Mouse (Mus musculus) hindbrain, embryonic 13.5 days (tissue): ENCODE data around the gene Cacna2d2. TPM values are rescaled to one million over a fixed set of nuclear protein-coding genes. Genes with fewer than 3 reads are reported as not detected.
"Not testable (repeated sequence)": the region's sequence is repeated elsewhere in the genome, so short reads cannot be mapped to it uniquely, and the experiment has no call there.

Source experiments
- ATAC-seq: fragments of 200-750 bp; cut with Nextera tagmentation; 2 replicates; pipeline ENCODE4 v1.8.0; 2017; ENCODE audit warnings: moderate TSS enrichment; ENCODE audit not compliant: low FRiP score
- H3K27ac ChIP-seq: fragments of 300-500 bp; sonication (generic); 2 replicates; pipeline ENCODE4 v1.5.1; 2015; ENCODE audit warnings: inconsistent platforms, mild to moderate bottlenecking, moderate library complexity
- H3K27me3 ChIP-seq: fragments of 300-500 bp; sonication (generic); 2 replicates; pipeline ENCODE4 v1.6.1; 2015; ENCODE audit warnings: mild to moderate bottlenecking, inconsistent platforms
- H3K36me3 ChIP-seq: fragments of 300-500 bp; sonication (generic); 2 replicates; pipeline ENCODE4 v1.6.1; 2015; ENCODE audit warnings: mild to moderate bottlenecking, inconsistent platforms
- H3K4me1 ChIP-seq: fragments of 300-500 bp; sonication (generic); replicated peaks from 2 replicates; pipeline ENCODE4 v1.6.1; 2015; ENCODE audit warnings: inconsistent platforms
- H3K4me2 ChIP-seq: fragments of 300-500 bp; sonication (generic); 2 replicates; pipeline ENCODE4 v1.6.1; 2015; ENCODE audit warnings: inconsistent platforms, mild to moderate bottlenecking, moderate library complexity
- H3K4me3 ChIP-seq: fragments of 300-500 bp; sonication (generic); 2 replicates; pipeline ENCODE4 v1.5.1; 2015; ENCODE audit warnings: mild to moderate bottlenecking, inconsistent platforms
- H3K9ac ChIP-seq: fragments of 300-500 bp; sonication (generic); 2 replicates; pipeline ENCODE4 v1.6.1; 2015; ENCODE audit warnings: mild to moderate bottlenecking, inconsistent platforms
- H3K9me3 ChIP-seq: fragments of 300-500 bp; sonication (generic); 2 replicates; pipeline ENCODE4 v1.6.1; 2016; ENCODE audit warnings: inconsistent platforms
- WGBS: fragments of 180-500 bp; shearing (Covaris S2); methylation state at CpG from one replicate; pipeline ENCODE4 v1.1.7; 2015; 5-methylcytosine and 5-hydroxymethylcytosine counted together
- polyA plus RNA-seq: library from polyadenylated mRNA; unstranded; fragments of >200 nt; fragmentation: Nextera tagmentation; extraction: Ambion mirVana; gene quantifications from 2 replicates; pipeline ENCODE4 v1.2.1, GENCODE M21; 2015

Cacna2d2 gene
- polyA plus RNA-seq, 1 experiment from 2014 or later, result 8.3 TPM

GRCm38 (mm10) chr9:107571534-107572326 is 172.3 kb downstream of the Cacna2d2 start:
- Histone ChIP-seq H3K4me1 (peaks cover 52% of the 10 kb centered on the region), H3K9ac (peak overlapping the region; percentile 94), H3K4me3 (no peak overlapping the region; the same call in 1 of the 2 replicates), H3K27ac (0 out of 2 replicates have a peak overlapping the region, but pooled peaks have one; percentile 4), H3K4me2 (peak overlapping the region; percentile 93), H3K9me3 (no peaks in the 10 kb centered on the region), H3K27me3 (no peaks in the 10 kb centered on the region), H3K36me3 (peaks cover 45% of the 10 kb centered on the region)
- no peak for ATAC-seq
- WGBS, result 93% methylated on average over 22 of the region's 22 CpGs

DNA sequence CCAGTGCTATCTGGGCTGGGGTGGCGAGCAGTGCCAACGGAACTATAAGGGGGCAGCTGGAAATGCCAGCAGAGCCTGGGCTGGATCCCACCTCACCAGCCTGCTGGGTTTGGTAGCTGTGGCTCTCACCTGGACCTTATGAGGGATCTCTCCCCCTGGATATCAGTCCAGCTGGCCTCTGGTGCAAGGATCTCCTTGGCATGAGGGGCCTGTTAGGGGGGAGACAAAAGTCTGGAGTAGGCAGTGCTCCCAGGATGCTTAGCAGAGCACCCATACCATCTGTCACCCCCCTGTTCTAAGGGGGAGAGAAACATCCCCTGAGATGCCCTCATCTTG is 172.9 kb downstream of the Cacna2d2 start:
- 0 out of 2 replicates have a peak overlapping the region, but pooled peaks have one; percentile 4 for H3K27ac ChIP-seq
- H3K36me3 ChIP-seq, result peaks cover 45% of the 10 kb centered on the region
- peak overlapping the region; percentile 3; the same call in 1 of the 2 replicates for H3K4me2 ChIP-seq
- ATAC-seq, result no peak
- no peaks in the 10 kb centered on the region for H3K9me3 ChIP-seq
- WGBS, result 100% methylated on average over 2 of the region's 2 CpGs
- H3K9ac ChIP-seq, result peak overlapping the region; percentile 10; the same call in 1 of the 2 replicates
- H3K27me3 ChIP-seq, result no peaks in the 10 kb centered on the region
- H3K4me1 ChIP-seq, result peaks cover 54% of the 10 kb centered on the region
- H3K4me3 ChIP-seq, result no peak overlapping the region

DNA sequence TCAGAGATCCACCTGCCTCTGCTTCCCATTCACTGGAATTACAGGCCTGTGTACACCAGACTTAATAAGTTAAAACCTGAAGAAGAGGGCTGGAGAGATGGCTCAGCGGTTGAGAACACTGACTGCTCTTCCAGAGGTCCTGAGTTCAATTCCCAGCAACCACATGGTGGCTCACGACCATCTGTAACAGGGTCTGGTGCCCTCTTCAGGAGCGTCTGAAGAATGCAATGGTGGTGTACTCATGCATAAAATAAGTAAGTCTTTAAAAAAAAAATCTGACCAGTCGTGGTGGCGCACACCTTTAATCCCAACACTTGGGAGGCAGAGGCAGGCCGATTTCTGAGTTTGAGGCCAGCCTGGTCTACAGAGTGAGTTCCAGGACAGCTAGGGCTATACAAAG is 174.4 kb downstream of the Cacna2d2 start:
- not testable (repeated sequence) for H3K27me3 ChIP-seq, ATAC-seq, H3K9ac ChIP-seq, H3K4me2 ChIP-seq, H3K27ac ChIP-seq, H3K9me3 ChIP-seq, H3K4me3 ChIP-seq
- Histone ChIP-seq H3K4me1 (peaks cover 49% of the 10 kb centered on the region), H3K36me3 (peaks cover 45% of the 10 kb centered on the region)
- WGBS, result 82% methylated on average over 6 of the region's 6 CpGs

- no peak for ATAC-seq
- WGBS, result 88% methylated on average over 14 of the region's 14 CpGs
- Histone ChIP-seq H3K36me3 (peaks cover 43% of the 10 kb centered on the region), H3K9me3 (no peaks in the 10 kb centered on the region), H3K27ac (no peak overlapping the region), H3K4me3 (no peak overlapping the region), H3K27me3 (no peaks in the 10 kb centered on the region), H3K9ac (no peak overlapping the region), H3K4me2 (no peak overlapping the region), H3K4me1 (peaks cover 52% of the 10 kb centered on the region)
Observed at GRCm38 (mm10) chr9:107575579-107576356, 176.4 kb downstream of the Cacna2d2 start.

GRCm38 (mm10) chr9:107576357-107577107 is 177.1 kb downstream of the Cacna2d2 start, which contains the start of gene Hyal1:
Hyal1 (plus strand) TSS chr9:107576927.
- H3K9ac ChIP-seq, result peak within 1 kb of the TSS; percentile 26
- 32% methylated on average over 16 of the region's 16 CpGs for WGBS
- H3K9me3 ChIP-seq, result no peaks in the 10 kb centered on the region
- no peak within 1 kb of the TSS; the same call in 1 of the 2 replicates for H3K27ac ChIP-seq
- H3K27me3 ChIP-seq, result no peaks in the 10 kb centered on the region
- H3K4me2 ChIP-seq, result peak within 1 kb of the TSS; percentile 48
- peaks cover 52% of the 10 kb centered on the region for H3K4me1 ChIP-seq
- H3K4me3 ChIP-seq, result peak within 1 kb of the TSS; percentile 20
- H3K36me3 ChIP-seq, result peaks cover 35% of the 10 kb centered on the region
- peak; percentile 16; the same call in 1 of the 2 replicates for ATAC-seq

DNA sequence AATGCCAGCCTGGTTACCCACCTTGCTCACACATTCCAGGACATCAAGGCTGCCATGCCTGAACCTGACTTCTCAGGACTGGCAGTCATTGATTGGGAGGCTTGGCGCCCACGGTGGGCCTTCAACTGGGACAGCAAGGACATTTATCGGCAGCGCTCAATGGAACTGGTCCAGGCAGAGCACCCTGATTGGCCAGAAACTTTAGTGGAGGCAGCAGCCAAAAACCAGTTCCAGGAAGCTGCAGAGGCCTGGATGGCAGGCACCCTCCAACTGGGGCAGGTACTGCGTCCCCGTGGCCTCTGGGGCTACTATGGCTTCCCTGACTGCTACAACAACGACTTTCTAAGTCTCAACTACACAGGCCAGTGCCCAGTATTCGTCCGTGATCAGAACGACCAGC is 178.5 kb downstream of the Cacna2d2 start:
- no peak overlapping the region for H3K27ac ChIP-seq
- 96% methylated on average over 10 of the region's 10 CpGs for WGBS
- peaks cover 22% of the 10 kb centered on the region for H3K36me3 ChIP-seq
- H3K27me3 ChIP-seq, result no peaks in the 10 kb centered on the region
- peaks cover 48% of the 10 kb centered on the region for H3K4me1 ChIP-seq
- no peaks in the 10 kb centered on the region for H3K9me3 ChIP-seq
- ATAC-seq, result no peak
- no peak overlapping the region for H3K4me2 ChIP-seq
- 0 out of 2 replicates have a peak overlapping the region, but pooled peaks have one; percentile 1 for H3K9ac ChIP-seq
- no peak overlapping the region for H3K4me3 ChIP-seq

GRCm38 (mm10) chr9:107578587-107578986 is 179.2 kb downstream of the Cacna2d2 start, which contains the start of gene Naa80:
Naa80 (plus strand) TSS chr9:107578887.
- no peak for ATAC-seq
- peak within 1 kb of the TSS; percentile 56; the same call in 1 of the 2 replicates for H3K9ac ChIP-seq
- WGBS, result 83% methylated on average over 3 of the region's 3 CpGs
- peaks cover 48% of the 10 kb centered on the region for H3K4me1 ChIP-seq
- no peaks in the 10 kb centered on the region for H3K27me3 ChIP-seq
- no peak within 1 kb of the TSS for H3K4me3 ChIP-seq
- no peaks in the 10 kb centered on the region for H3K9me3 ChIP-seq
- peak within 1 kb of the TSS; percentile 86; the same call in 1 of the 2 replicates for H3K27ac ChIP-seq
- peaks cover 22% of the 10 kb centered on the region for H3K36me3 ChIP-seq
- H3K4me2 ChIP-seq, result peak within 1 kb of the TSS; percentile 97; the same call in 1 of the 2 replicates

Other genes with a start within 250 kb of the Cacna2d2 start
- gene Dock3, start 167.7 kb upstream of the Cacna2d2 start, polyA plus RNA-seq, result 18.7 and 23.4 TPM in 2 replicates
- gene Mapkapk3, start 109.7 kb upstream of the Cacna2d2 start, polyA plus RNA-seq, result 2.8 and 3.7 TPM in 2 replicates
- 8.4 and 9.6 TPM in 2 replicates for gene Cish, start 103.6 kb upstream of the Cacna2d2 start, polyA plus RNA-seq
- 17.0 and 17.4 TPM in 2 replicates for gene Hemk1, start 61.3 kb upstream of the Cacna2d2 start, polyA plus RNA-seq
- 7.8 and 8.3 TPM in 2 replicates for gene 6430571L13Rik, start 59.0 kb upstream of the Cacna2d2 start, polyA plus RNA-seq
- gene Tmem115, start 134.3 kb downstream of the Cacna2d2 start, polyA plus RNA-seq, result 44.7 and 46.0 TPM in 2 replicates
- gene Cyb561d2, start 142.6 kb downstream of the Cacna2d2 start, polyA plus RNA-seq, result 38.9 and 39.1 TPM in 2 replicates
- gene Nprl2, start 142.6 kb downstream of the Cacna2d2 start, polyA plus RNA-seq, result 68.6 and 71.1 TPM in 2 replicates
- 2.6 and 4.0 TPM in 2 replicates for gene Zmynd10, start 147.7 kb downstream of the Cacna2d2 start, polyA plus RNA-seq
- gene Rassf1, start 151.9 kb downstream of the Cacna2d2 start, polyA plus RNA-seq, result 36.7 and 36.9 TPM in 2 replicates
- 105 and 108 TPM in 2 replicates for gene Tusc2, start 163.6 kb downstream of the Cacna2d2 start, polyA plus RNA-seq
- gene Hyal2, start 168.3 kb downstream of the Cacna2d2 start, polyA plus RNA-seq, result 80.4 and 87.1 TPM in 2 replicates
- gene Hyal1, start 177.3 kb downstream of the Cacna2d2 start, polyA plus RNA-seq, result 7.4 and 8.4 TPM in 2 replicates
- gene Naa80, start 179.3 kb downstream of the Cacna2d2 start, polyA plus RNA-seq, result 14.1 and 16.5 TPM in 2 replicates
- gene Hyal3, start 181.2 kb downstream of the Cacna2d2 start, polyA plus RNA-seq, result 1.3 and 1.6 TPM in 2 replicates
- gene Ifrd2, start 188.0 kb downstream of the Cacna2d2 start, polyA plus RNA-seq, result 11.8 and 14.1 TPM in 2 replicates
- 3.4 and 4.2 TPM in 2 replicates for gene Sema3b, start 209.6 kb downstream of the Cacna2d2 start, polyA plus RNA-seq
- gene Gnai2, start 235.8 kb downstream of the Cacna2d2 start, polyA plus RNA-seq, result 335 and 338 TPM in 2 replicates